Mouse (Mus musculus) yolk sac, embryonic 10.5 days (tissue): ENCODE measurements at regions not wholly inside any gene's neighbourhood (a gene's known extent, or its start where the extent isn't known, plus 50 kb on each side); places are given as distances from the start of the nearest gene placed in this dataset.

ENCODE experiments used
- DNase-seq: peaks from one replicate; pipeline ENCODE4 v3.0.0-alpha.2; 2017; ENCODE audit warnings: low spot score

DNA sequence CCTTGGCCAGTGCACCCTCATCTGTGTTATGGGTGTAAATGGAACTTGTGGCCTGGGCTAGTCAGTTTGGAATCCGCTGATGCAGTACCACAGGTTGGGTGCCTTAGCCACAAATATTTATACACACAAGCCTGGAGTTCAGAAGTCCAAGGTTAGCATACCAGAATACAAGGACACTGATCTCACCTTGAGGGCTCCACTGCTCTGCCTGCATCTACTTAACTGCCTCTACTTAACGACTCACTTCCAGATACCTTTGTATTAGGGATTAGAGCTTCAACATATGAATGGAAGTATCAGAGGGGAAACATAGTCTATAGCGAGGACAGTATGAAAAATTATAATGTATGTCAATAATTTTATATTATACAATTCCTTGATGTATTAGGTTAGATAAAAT lies 57.5 kb downstream of the Tmem174 start:
- no peak for DNase-seq

DNA sequence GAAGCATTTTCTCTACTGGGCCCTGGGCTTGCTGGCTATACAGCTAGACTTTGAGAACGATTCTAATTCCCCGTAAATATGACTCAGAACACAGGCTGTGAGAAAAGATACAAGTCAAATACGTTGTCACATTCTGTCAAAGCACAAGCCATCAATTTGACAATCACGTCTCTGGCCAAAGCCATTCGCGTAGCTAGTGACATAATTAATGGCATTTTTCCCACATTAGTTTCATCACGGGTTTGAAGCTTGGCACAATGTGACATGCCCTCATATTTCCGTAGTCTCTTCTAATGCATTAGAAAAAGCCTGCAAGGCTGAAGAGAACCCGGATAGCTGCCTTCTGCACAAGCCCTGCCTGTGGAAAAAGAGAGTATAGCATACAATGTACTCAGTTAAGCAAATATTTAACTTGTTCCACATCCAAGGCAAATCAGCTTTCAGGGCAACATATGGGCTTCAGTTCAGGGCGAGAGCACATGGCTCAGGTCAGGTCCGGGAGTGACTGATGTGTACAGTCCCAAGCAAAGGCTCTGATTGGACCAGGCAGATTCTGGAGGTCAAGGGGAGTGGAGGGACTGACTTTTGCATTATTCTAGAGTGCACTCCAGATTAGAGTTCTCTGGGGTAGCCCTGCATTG lies 58.7 kb downstream of the Tmem174 start:
- peak; percentile 55 for DNase-seq

DNA sequence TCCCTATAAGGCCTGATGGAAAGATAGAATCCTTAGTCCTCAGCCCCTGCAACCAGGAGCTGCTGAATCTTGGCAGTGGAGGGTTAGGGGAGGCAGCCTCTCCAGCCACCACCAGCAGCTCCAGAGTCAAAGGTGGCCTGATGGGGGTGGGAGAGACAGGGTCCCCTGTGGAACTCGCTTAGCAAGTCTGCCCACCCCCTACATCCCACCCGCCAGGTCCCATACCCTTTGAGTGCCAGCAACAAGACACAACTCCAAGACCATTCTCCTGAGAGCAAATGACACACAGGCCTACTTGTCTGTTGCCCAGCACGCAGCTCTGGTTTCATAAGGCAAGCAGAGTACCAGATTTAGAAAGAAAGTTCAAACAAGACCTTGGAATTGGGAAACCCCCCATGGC lies 61.1 kb downstream of the Tmem174 start:
- DNase-seq, result no peak

DNA sequence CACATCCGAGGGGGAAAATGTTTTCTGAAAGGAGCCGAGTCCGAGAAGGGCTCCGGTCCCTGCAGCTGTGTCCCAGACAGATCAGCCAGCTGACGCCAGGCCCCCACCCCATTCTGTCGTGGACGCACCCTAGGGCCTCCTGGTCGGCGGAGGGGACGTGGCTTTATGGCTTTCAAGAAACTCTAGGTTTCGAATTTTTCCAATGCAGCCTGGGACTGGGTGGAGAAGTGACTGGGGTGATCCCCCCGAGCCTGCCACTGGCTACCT lies 63.2 kb downstream of the Tmem174 start:
- no peak for DNase-seq

DNA sequence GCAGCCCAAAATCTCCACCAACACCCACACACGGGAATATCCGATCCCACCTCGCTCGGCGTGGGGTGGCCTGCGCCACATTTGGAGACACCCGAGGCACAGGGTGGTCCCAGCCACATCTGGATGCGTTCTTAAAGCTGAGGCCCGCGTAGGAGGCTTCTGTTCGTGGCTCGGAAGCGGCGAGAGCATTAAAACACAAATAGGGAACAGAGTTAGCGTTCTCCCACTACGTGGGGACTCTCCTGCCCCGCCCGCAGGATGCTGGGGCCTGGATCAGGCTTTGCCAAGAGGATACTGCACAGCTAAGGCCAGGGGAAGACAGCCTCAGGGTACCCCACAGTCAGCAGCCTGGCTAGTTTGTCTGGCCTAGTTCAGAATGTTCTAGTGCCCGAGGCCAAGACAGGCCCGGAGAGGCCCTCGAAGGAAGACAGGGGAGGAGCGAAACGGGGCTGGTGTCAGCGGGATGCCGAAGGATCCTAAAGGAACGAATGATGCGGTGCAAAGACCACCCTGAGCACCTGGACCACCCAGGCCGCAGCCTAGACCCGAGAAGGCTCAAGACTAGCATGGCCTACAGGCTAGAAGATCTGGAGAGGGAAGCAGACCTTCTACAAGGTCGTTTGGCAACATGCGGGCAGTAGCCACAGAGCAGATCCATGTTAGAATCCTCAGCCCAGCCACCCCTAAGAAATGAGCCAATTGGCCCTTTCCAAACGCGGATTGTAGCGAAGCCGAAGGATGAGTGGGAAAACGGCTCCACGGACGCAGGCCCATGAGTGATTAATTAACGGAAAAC lies 63.8 kb downstream of the Tmem174 start:
- no peak for DNase-seq

DNA sequence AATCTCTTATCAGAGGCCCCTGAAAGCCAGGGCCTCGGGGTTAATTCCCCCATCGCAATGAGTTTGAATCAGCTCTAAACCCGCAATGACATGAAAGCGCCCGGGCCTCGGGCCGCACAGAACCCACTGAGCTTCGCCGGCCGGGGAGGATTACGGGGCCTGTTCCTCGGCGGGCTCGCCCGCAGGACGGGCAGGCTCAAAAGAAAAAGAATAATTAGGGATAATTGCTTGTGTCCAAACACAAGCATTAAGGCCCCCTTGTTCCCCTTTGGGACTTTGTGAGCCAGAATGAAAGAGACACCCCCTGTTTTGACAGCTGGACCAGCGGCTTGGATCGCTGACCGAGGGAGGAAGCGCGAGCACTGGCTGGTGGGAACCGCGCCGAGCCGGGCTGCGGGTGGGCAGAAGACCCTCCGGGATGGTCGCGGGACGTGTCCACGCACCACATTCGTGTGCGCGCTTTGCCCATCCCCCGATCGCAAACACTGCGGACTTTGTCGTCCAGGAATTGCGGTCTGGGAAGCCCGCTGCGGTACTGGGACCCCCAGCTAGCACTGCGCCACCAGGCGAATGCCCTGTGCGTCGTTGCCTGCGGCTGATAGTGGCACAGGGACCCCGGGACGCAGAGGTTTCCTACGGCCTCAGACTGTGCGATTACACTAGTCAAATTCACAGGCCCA lies 64.5 kb downstream of the Tmem174 start:
- no peak for DNase-seq

DNA sequence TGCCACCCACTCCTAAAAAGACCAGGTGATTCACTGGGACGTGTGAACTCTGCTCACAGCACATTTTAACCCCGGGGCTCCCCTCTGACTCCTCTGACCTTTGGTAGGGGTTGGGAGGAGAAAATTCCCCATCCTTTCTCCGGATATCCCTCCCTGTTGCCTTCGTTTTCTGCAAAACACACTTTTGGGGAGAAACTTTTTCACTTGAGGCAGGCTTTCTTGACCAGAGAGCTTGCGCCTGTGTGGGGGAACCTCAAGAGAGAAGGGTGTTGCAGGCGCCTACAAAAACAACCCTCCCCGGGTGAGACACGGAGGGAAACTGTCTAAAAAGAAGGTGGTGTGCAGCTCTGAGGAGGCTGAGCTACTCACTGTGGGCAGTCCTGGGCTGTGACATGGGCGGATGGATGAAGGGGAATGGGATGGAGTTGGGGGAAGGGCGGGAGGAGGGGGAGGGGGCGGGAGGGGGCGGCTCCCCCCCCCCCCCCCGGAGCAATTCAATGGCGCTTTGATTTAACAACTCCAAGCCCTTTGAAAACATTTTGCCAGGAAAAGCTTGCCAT lies 65.1 kb downstream of the Tmem174 start:
- no peak for DNase-seq

DNA sequence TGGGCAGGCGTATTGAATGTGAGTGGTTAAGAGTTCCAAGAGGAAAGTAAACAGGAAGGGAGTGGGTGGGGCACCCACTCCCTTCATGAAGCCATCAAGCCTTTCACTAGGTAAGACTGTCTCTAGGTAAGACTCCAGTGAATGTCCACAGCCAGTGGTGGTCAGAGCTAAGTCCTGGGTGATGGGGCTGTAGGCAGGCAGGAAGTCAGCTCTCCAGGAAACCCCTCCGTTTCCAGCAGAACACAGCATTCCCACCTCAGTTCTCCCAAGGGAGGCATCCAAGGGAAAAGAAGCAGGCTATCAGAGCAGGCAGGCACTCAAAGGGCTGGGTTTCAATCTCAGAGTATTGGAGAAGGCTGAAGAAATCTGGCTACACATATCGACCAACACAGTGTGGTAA lies 66.2 kb downstream of the Tmem174 start:
- no peak for DNase-seq

DNA sequence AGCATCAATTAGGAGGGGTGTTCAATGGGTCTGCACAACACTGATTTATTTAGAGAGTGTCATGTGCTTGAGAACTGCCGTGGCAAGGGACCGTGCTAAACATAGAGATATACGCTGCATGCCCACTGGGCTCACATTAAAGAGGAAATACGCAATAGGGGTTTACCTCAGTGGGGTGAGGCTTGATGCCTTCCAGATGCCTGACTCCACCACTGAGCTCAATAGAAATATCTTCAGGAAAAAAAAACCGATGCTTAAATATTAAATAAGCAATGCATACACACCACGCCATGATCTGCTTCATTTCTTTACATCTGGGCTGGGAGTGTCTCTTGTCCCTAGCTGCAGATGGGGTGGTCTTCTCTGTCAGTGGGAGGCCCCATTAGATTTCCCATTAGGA lies 63.9 kb upstream of the Gm10320 start:
- DNase-seq, result no peak

DNA sequence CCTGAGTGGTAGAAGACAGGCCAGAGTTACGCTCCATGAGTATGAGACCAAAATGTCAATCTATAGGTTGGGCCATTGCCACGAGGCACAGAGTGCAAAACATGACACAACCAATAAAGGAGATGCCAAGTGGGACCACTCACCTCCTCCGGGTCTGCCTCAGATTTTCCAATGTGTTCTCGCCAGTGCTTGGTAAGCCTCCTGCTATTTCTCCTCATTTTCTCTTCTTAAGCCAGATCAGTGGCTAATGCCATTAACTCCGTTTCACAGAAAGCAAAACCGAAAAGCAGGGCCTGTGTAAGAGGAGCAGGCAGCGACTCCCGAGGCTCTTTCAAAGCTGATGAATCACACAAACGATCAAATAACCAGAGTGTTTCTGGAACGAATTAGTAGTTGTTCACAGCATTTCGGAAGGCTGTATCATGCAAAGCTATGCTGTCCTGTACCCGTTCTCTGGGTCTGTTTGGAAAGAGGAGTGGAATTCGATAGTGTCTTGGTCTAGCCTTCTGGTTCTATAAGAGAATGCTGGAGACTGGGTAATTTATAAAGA lies 59.7 kb upstream of the Gm10320 start:
- DNase-seq, result no peak

DNA sequence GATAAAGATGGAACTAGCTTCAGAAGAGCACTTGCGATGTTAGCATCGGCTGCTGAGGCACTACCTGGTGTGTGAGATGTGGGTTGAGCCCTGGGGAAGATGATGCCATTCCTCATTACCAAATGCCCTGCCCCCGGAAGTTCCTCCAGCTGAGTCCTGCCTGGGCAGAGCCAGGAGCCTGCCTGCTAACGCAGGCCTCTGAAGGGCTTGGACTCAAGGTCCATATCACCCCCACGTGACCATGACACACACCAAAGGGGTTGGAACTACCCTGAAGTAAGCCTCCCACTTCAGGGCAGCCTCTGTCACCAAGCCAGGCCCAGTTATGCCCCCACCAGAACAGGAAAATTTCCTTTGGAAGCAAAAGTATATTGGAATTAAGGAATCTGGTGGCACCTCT lies 55.4 kb upstream of the Gm10320 start:
- no peak for DNase-seq

DNA sequence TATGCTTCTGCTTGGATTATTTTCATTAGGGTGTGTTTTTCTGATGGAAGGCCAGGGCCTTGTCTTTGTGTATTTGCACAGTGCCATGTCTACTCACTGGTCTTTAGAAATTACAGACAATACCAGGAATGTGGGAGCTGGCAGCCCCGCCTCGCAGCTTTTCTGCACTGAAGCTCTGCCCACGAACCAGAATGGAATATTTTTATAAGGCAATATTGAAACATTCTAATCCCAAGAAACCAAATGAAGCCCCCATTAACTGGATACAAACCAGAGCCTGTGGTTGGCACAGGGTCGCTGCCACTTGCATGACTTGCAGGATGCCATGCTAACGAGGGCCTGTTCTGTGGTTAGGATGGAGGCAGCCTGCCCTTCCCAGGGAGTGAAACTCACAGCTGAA lies 54.3 kb upstream of the Gm10320 start:
- DNase-seq, result no peak

DNA sequence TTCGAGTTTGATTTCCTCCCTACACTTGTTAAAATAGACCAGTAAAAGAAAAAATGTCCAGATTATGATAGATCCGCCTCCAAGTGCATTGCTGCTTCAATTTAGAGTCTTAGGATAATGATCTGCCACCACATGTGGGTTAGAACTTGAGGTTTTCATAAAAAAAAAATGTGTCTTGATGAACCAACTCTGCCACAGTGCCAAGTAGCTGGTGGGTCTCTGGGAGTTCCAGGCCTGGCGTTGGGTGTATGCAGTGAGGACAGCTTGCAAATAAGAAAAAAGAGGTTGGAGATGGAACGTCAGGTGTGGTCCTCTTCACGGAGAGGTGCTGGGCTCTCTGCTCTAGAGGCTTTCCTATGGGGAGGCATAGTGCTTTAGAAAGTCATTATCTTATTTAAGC lies 53.6 kb upstream of the Gm10320 start:
- DNase-seq, result no peak

DNA sequence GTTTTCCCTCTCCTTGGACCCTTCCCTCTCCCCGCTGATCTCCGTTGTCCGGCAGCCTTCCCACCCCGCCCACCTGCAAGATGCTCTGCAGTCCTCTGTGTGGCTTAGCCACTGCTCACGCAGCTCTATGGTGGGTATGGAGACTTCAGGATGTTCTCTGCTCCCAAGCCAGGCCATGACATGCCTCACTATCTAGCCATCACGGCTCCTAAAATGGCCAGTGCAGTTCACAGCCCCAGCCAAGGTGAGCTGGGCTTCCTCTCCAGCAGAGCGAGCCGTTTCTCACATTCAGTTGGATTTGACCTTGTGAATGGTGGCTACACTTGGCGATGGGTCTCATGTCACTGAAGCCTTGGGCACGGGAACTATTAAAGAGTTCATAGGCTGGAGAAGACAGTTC lies 52.2 kb upstream of the Gm10320 start:
- DNase-seq, result no peak
